Mouse (Mus musculus) intestine, embryonic 14.5 days (tissue): Measurements from ENCODE around the gene Dtx4. TPM values are rescaled to one million over a fixed set of nuclear protein-coding genes. Genes with fewer than 3 reads are reported as not detected.
A peak's percentile ranks its signal among the peaks of the same experiment; 100 is the strongest.

Experiments used
- ATAC-seq: fragments of 200-750 bp; cut with Nextera tagmentation; replicated peaks from 2 replicates; pipeline ENCODE4 v1.8.0; 2017; ENCODE audit warnings: low read depth, moderate number of reproducible peaks, moderate TSS enrichment, moderate library complexity; ENCODE audit not compliant: low FRiP score, low TSS enrichment
- DNase-seq: peaks from one replicate; pipeline ENCODE4 v3.0.0-alpha.2; 2018; ENCODE audit warnings: low spot score
- H3K27ac ChIP-seq: fragments of 300-500 bp; sonication (generic); 2 replicates; pipeline ENCODE4 v1.5.1; 2014; ENCODE audit warnings: low read depth, mild to moderate bottlenecking, control low read depth
- H3K27me3 ChIP-seq: fragments of 300-500 bp; sonication (generic); replicated peaks from 2 replicates; pipeline ENCODE4 v1.6.1; 2014; ENCODE audit warnings: low read length, control low read depth; ENCODE audit not compliant: control insufficient read depth, insufficient read depth
- H3K36me3 ChIP-seq: fragments of 300-500 bp; sonication (generic); 2 replicates; pipeline ENCODE4 v1.6.1; 2014; ENCODE audit warnings: low read length, control low read depth; ENCODE audit not compliant: control insufficient read depth, insufficient read depth
- H3K4me1 ChIP-seq: fragments of 300-500 bp; sonication (generic); replicated peaks from 2 replicates; pipeline ENCODE4 v1.6.1; 2014; ENCODE audit warnings: low read length, control low read depth, mixed read lengths; ENCODE audit not compliant: control insufficient read depth, insufficient read depth
- H3K4me2 ChIP-seq: fragments of 300-500 bp; sonication (generic); 2 replicates; pipeline ENCODE4 v1.6.1; 2014; ENCODE audit warnings: low read length
- H3K4me3 ChIP-seq: fragments of 300-500 bp; sonication (generic); 2 replicates; pipeline ENCODE4 v1.5.1; 2014; ENCODE audit warnings: low read depth, low read length, control low read depth, mixed read lengths
- H3K9ac ChIP-seq: fragments of 300-500 bp; sonication (generic); 2 replicates; pipeline ENCODE4 v1.6.1; 2014; ENCODE audit warnings: mild to moderate bottlenecking, low read length
- H3K9me3 ChIP-seq: fragments of 300-500 bp; sonication (generic); 2 replicates; pipeline ENCODE4 v1.6.1; 2016; ENCODE audit warnings: low read length, control low read depth; ENCODE audit not compliant: control insufficient read depth
- WGBS: fragments of 180-500 bp; shearing (Covaris S2); extraction: QIAGEN DNeasy Blood & Tissue Kit; methylation state at CpG from one replicate; pipeline ENCODE4 v1.1.7; 2014; 5-methylcytosine and 5-hydroxymethylcytosine counted together
- polyA plus RNA-seq: library from polyadenylated mRNA; unstranded; fragments of >200 nt; fragmentation: Nextera tagmentation; extraction: Ambion mirVana; gene quantifications from 2 replicates; pipeline ENCODE4 v1.2.1, GENCODE M21; 2014

Gene Dtx4
- polyA plus RNA-seq, 1 experiment from 2014 or later = 27.4 TPM

GRCm38 (mm10) chr19:12498941-12499340 lies 2.3 kb downstream of the Dtx4 start:
- Histone ChIP-seq H3K4me1 (peaks cover 31% of the 10 kb centered on the region; the same call in 1 of the 2 replicates), H3K27me3 (no peaks in the 10 kb centered on the region), H3K9me3 (no peaks in the 10 kb centered on the region), H3K36me3 (peaks cover 12% of the 10 kb centered on the region; the same call in 1 of the 2 replicates), H3K27ac (no peak overlapping the region), H3K9ac (no peak overlapping the region), H3K4me2 (peak overlapping the region; percentile 67), H3K4me3 (peak overlapping the region; percentile 82)
- WGBS = 67% methylated on average over 1 of the region's 1 CpGs
- DNase-seq (no peak), ATAC-seq (no peak)

GRCm38 (mm10) chr19:12498321-12498720 lies 2.9 kb downstream of the Dtx4 start:
- Histone ChIP-seq H3K9me3 (no peaks in the 10 kb centered on the region), H3K4me1 (peaks cover 31% of the 10 kb centered on the region; the same call in 1 of the 2 replicates), H3K27ac (no peak overlapping the region), H3K36me3 (peaks cover 12% of the 10 kb centered on the region; the same call in 1 of the 2 replicates), H3K4me2 (peak overlapping the region; percentile 67), H3K9ac (no peak overlapping the region), H3K4me3 (peak overlapping the region; percentile 82; the same call in 1 of the 2 replicates), H3K27me3 (no peaks in the 10 kb centered on the region)
- 85% methylated on average over 4 of the region's 4 CpGs for WGBS
- DNase-seq = no peak
- ATAC-seq = no peak

GRCm38 (mm10) chr19:12497909-12498308 lies 3.3 kb downstream of the Dtx4 start:
- Histone ChIP-seq H3K36me3 (peaks cover 12% of the 10 kb centered on the region; the same call in 1 of the 2 replicates), H3K9ac (no peak overlapping the region), H3K27me3 (no peaks in the 10 kb centered on the region), H3K4me1 (peaks cover 31% of the 10 kb centered on the region; the same call in 1 of the 2 replicates), H3K9me3 (no peaks in the 10 kb centered on the region), H3K4me2 (peak overlapping the region; percentile 67), H3K4me3 (no peak overlapping the region), H3K27ac (no peak overlapping the region)
- DNase-seq (no peak), ATAC-seq (no peak)
- 69% methylated on average over 2 of the region's 2 CpGs for WGBS

GRCm38 (mm10) chr19:12496241-12496640 lies 5.0 kb downstream of the Dtx4 start:
- peaks cover 31% of the 10 kb centered on the region; the same call in 1 of the 2 replicates for H3K4me1 ChIP-seq
- DNase-seq (no peak), ATAC-seq (no peak)
- H3K9me3 ChIP-seq = no peaks in the 10 kb centered on the region
- H3K27me3 ChIP-seq = no peaks in the 10 kb centered on the region
- no peak overlapping the region for H3K4me3 ChIP-seq
- 86% methylated on average over 2 of the region's 2 CpGs for WGBS
- peaks cover 23% of the 10 kb centered on the region for H3K36me3 ChIP-seq
- no peak overlapping the region for H3K27ac ChIP-seq
- no peak overlapping the region for H3K9ac ChIP-seq
- no peak overlapping the region for H3K4me2 ChIP-seq

GRCm38 (mm10) chr19:12494972-12495535 lies 6.2 kb downstream of the Dtx4 start:
- H3K4me1 ChIP-seq = peaks cover 26% of the 10 kb centered on the region; the same call in 1 of the 2 replicates
- H3K9me3 ChIP-seq = no peaks in the 10 kb centered on the region
- no peak overlapping the region for H3K27ac ChIP-seq
- no peak overlapping the region for H3K9ac ChIP-seq
- no peak overlapping the region for H3K4me2 ChIP-seq
- no peak for DNase-seq
- H3K36me3 ChIP-seq = peaks cover 35% of the 10 kb centered on the region
- ATAC-seq = no peak
- no peaks in the 10 kb centered on the region for H3K27me3 ChIP-seq
- H3K4me3 ChIP-seq = no peak overlapping the region
- WGBS = 66% methylated on average over 3 of the region's 3 CpGs

GRCm38 (mm10) chr19:12494187-12494458 lies 7.1 kb downstream of the Dtx4 start:
- DNase-seq = peak; percentile 48
- no peaks in the 10 kb centered on the region for H3K9me3 ChIP-seq
- H3K27ac ChIP-seq = no peak overlapping the region
- peaks cover 41% of the 10 kb centered on the region for H3K36me3 ChIP-seq
- H3K4me3 ChIP-seq = no peak overlapping the region
- no peak overlapping the region for H3K9ac ChIP-seq
- no peak for ATAC-seq
- peaks cover 22% of the 10 kb centered on the region; the same call in 1 of the 2 replicates for H3K4me1 ChIP-seq
- 69% methylated on average over 4 of the region's 4 CpGs for WGBS
- no peak overlapping the region for H3K4me2 ChIP-seq
- H3K27me3 ChIP-seq = no peaks in the 10 kb centered on the region

- H3K36me3 ChIP-seq = peaks cover 41% of the 10 kb centered on the region
- peaks cover 17% of the 10 kb centered on the region; the same call in 1 of the 2 replicates for H3K4me1 ChIP-seq
- ATAC-seq (no peak), DNase-seq (no peak)
- no peaks in the 10 kb centered on the region for H3K27me3 ChIP-seq
- H3K4me3 ChIP-seq = no peak overlapping the region
- no peak overlapping the region for H3K9ac ChIP-seq
- no peak overlapping the region for H3K27ac ChIP-seq
- H3K4me2 ChIP-seq = no peak overlapping the region
- 70% methylated on average over 4 of the region's 4 CpGs for WGBS
- H3K9me3 ChIP-seq = no peaks in the 10 kb centered on the region
Measured at GRCm38 (mm10) chr19:12493453-12494186, 7.6 kb downstream of the Dtx4 start.

- Histone ChIP-seq H3K27me3 (no peaks in the 10 kb centered on the region), H3K4me3 (no peak overlapping the region), H3K36me3 (peaks cover 30% of the 10 kb centered on the region), H3K27ac (no peak overlapping the region), H3K9me3 (no peaks in the 10 kb centered on the region), H3K4me2 (no peak overlapping the region), H3K4me1 (peaks cover 22% of the 10 kb centered on the region), H3K9ac (no peak overlapping the region)
- ATAC-seq = no peak
- whole genome bisulfite sequencing = 90% methylated on average over 7 of the region's 7 CpGs
- no peak for DNase-seq
Measured at GRCm38 (mm10) chr19:12491636-12492035, 9.6 kb downstream of the Dtx4 start.
